Mouse (Mus musculus) heart, adult 2 months (tissue): ENCODE data around the gene Actg1.

Experiments used
- CTCF ChIP-seq: fragments of 200-600 bp; IDR thresholded peaks from 2 replicates; pipeline ENCODE4 v1.8.1; 2022; ENCODE audit warnings: antibody characterized with exemption, mild to moderate bottlenecking, moderate library complexity
- EP300 ChIP-seq: fragments of 200-500 bp; IDR thresholded peaks from 2 replicates; pipeline ENCODE4 v1.6.1; 2011; ENCODE audit warnings: low read depth, low read length, control low read depth; ENCODE audit not compliant: insufficient read depth
- POLR2A ChIP-seq: fragments of 200-500 bp; IDR thresholded peaks from 2 replicates; pipeline ENCODE4 v1.6.1; 2011; ENCODE audit warnings: mild to moderate bottlenecking, low read depth, low read length, control low read depth; ENCODE audit not compliant: insufficient read depth

- TF ChIP-seq CTCF (no peak), EP300 (no peak), POLR2A (no peak)
These were observed 42.6 kb downstream of the Actg1 start for GRCm38 (mm10) chr11:120305535-120306365.
